Mouse (Mus musculus) E14TG2a.4 (cell line): ENCODE measurements around the gene Eef1akmt4.

Experiments used
- H3K27me3 ChIP-seq: 2 replicates; pipeline ENCODE4 v1.6.1; 2014; ENCODE audit warnings: low read length, control low read depth; ENCODE audit not compliant: insufficient read depth
- H3K36me3 ChIP-seq: 2 replicates; pipeline ENCODE4 v1.6.1; 2014; ENCODE audit warnings: low read length, control low read depth; ENCODE audit not compliant: insufficient read depth
- H3K4me1 ChIP-seq: replicated peaks from 2 replicates; pipeline ENCODE4 v1.6.1; 2014; ENCODE audit warnings: low read depth, low read length, control low read depth
- H3K4me3 ChIP-seq: replicated peaks from 2 replicates; pipeline ENCODE4 v1.5.1; 2014; ENCODE audit warnings: mild to moderate bottlenecking, low read length
- H3K9me3 ChIP-seq: 2 replicates; pipeline ENCODE4 v1.6.1; 2014; ENCODE audit warnings: low read length, control low read depth
- CTCF ChIP-seq: conservative IDR thresholded peaks from 2 replicates; pipeline ENCODE4 v1.5.1; 2014; ENCODE audit warnings: low read length
- NANOG ChIP-seq: IDR thresholded peaks from 2 replicates; pipeline ENCODE4 v1.6.1; 2014; ENCODE audit warnings: borderline replicate concordance, low read length, mixed read lengths
- POU5F1 ChIP-seq: IDR thresholded peaks from 2 replicates; pipeline ENCODE4 v1.6.1; 2014; ENCODE audit warnings: low read length, borderline replicate concordance

The Eef1akmt4 gene

DNA sequence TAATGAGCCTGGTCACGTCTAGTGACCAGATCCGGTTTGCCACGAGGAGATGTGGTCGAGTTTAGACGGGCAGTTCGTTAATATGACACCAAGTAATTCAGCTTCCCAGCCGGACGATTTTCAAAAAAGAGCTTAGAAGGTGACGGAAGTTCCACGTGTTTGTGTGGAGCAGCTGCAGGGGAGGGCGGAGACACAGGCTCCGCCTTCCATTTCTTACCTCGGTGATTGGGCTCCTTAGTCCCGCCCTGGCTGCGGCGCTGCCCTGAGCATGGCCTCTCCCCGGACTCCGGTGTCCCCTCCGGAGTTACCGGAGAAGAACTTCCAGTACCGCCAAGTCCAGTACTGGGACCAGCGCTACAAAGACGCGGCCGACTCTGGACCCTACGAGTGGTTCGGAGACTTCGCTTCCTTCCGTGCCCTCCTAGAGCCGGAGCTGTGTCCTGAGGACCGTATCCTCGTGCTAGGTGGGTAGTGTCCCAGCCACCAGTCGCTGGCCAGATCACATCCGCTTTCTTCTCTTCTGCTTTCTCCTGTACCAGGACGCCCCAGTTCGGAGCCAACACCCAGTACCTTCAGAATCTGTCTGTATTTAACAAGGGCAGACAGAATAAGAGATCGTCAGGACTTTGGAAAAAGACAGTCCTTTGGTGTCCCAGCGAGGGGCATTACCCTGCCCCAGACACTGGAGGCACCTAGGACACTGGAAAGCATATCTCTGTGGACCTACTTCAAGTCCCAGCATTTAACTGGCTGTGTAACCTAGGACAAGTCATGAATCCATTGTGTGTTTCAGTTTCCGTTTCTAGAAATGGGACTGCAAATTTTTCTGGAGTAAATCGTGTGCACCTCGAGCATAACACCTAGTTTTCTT lies at the start of gene Eef1akmt4, which contains the start of the genes Gm49333 and Alg3:
Eef1akmt4 (plus strand) TSS at position 237 of the 871 bp plus-strand sequence.
Gm49333 (plus strand) TSS at position 254 of the 871 bp plus-strand sequence.
Alg3 (minus strand) TSS at position 379 of the 871 bp plus-strand sequence.
- H3K4me1 ChIP-seq = peaks cover 56% of the 10 kb centered on the region
- no peaks in the 10 kb centered on the region for H3K9me3 ChIP-seq
- peaks cover 58% of the 10 kb centered on the region for H3K36me3 ChIP-seq
- H3K4me3 ChIP-seq = peak within 1 kb of the TSS; percentile 97
- TF ChIP-seq NANOG (no peak), CTCF (no peak), POU5F1 (no peak)
- H3K27me3 ChIP-seq = no peaks in the 10 kb centered on the region

DNA sequence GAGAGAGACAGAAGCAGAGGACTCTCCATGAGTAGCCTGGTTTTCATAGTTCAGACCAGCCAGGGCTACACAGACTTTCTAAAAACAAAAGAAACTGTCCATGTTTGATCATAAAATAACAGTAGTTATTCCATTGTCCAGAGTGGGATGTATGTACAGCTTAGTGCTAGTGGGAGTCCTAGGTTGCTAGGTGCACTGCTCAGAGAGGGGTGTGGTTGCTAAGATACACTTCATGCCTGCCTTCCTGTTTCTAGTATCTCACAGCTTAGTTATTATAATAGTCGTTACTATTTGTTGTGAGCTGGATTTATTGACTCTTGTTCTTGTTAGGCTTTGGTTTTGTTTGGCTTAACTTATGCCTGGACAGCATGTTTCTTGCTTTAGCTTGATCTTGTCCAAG lies 46.3 kb upstream of the Eef1akmt4 start:
- Histone ChIP-seq H3K9me3 (peaks cover 50% of the 10 kb centered on the region), H3K36me3 (peaks cover 40% of the 10 kb centered on the region), H3K4me1 (no peaks in the 10 kb centered on the region), H3K27me3 (no peaks in the 10 kb centered on the region), H3K4me3 (no peak overlapping the region)
- TF ChIP-seq CTCF (no peak), NANOG (no peak), POU5F1 (no peak)

DNA sequence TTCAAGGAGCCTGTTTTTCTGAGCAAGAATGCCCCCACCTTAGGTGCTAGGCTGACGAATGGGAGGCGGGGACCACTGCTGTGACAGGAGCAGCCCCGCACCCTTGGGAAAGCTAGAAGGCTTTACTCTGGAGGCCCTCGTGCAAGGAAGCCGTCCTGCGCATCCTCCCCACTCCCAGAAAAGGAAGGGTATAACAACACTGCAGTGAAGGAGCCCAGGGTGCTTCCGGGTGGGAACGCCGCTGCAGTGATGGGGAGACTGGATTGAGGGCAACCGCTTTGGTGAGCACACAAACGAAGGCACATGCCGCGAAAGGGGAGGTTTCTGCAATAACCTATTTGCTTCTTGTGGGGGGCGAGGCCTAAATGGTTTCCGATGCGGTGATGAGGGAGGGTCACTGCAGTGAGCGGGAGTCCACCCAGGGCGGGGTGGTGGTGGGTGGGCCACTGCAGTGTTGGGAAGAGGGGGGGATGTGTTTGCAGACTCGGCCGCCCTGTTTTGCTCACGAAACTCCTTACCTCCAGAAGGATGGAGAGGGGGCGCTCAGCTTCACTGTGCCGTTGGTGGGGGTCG lies 21.9 kb upstream of the Eef1akmt4 start, which contains the start of gene Vwa5b2:
Vwa5b2 (plus strand) TSS at position 106 of the 573 bp plus-strand sequence.
- no peaks in the 10 kb centered on the region for H3K36me3 ChIP-seq
- peaks cover 24% of the 10 kb centered on the region for H3K4me1 ChIP-seq
- H3K4me3 ChIP-seq = peak within 1 kb of the TSS; percentile 78
- peaks cover 66% of the 10 kb centered on the region for H3K27me3 ChIP-seq
- TF ChIP-seq NANOG (no peak), CTCF (no peak), POU5F1 (no peak)
- H3K9me3 ChIP-seq = no peaks in the 10 kb centered on the region

DNA sequence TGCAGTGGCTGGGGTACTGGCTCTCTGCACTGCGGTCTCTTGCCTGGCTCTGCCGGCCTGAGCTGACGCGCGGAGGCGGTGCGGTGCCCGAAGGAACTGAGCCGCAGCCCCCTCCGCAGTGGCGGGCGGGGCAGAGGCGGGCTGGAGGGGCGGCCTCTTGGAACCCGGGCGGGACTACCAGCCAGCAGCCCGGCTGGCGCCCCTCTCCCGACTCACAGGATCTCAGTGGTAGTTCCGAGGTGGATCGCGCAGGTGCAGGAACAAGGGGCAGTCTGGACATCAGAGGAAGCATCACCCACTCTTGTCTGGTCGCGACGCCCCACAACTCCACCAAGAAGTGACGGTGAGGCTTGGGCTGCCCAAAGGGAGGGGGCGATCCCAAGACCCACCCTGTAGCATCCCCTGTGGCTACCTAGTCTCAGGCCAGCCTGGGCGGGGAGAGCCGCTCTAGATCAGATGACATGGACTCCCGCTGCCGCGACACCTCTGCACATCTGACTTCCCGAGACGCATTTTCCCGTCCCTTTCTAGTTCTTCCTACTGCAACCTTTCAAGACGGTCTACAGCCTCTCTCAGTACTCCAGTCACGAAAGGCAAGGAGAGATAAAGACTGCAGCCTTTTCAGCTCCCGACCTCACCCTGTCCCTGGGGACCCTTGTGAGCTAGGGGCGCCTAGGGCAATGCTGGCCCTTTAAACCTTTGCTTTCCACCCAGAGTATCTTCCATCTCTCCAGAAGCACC lies 21.3 kb upstream of the Eef1akmt4 start:
- peak overlapping the region; percentile 78 for H3K4me3 ChIP-seq
- TF ChIP-seq NANOG (no peak), CTCF (no peak), POU5F1 (no peak)
- H3K27me3 ChIP-seq = peaks cover 72% of the 10 kb centered on the region
- no peaks in the 10 kb centered on the region for H3K9me3 ChIP-seq
- peaks cover 24% of the 10 kb centered on the region for H3K4me1 ChIP-seq
- no peaks in the 10 kb centered on the region for H3K36me3 ChIP-seq

DNA sequence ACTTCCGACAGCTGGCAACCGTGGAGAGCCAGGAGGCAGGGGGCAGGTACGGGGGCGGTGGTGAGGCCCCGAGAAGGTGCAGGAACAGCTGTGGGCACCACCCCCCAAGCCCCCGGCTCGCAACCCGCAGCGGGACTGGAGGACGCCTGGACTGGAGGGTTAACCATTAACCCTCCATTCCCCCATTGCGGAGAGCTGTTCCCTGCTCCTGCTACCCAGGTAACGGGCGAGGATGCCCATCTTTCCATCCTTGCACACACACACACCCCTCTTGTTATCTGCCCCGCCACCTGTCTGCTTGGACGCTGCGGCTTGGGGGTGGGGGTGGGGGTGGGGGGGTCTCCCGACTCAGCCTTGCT lies 20.7 kb upstream of the Eef1akmt4 start:
- peaks cover 24% of the 10 kb centered on the region for H3K4me1 ChIP-seq
- H3K36me3 ChIP-seq = no peaks in the 10 kb centered on the region
- peak overlapping the region; percentile 78 for H3K4me3 ChIP-seq
- H3K27me3 ChIP-seq = peaks cover 77% of the 10 kb centered on the region
- H3K9me3 ChIP-seq = no peaks in the 10 kb centered on the region
- TF ChIP-seq CTCF = no peak
- no peak for TF ChIP-seq POU5F1
- TF ChIP-seq NANOG = no peak

DNA sequence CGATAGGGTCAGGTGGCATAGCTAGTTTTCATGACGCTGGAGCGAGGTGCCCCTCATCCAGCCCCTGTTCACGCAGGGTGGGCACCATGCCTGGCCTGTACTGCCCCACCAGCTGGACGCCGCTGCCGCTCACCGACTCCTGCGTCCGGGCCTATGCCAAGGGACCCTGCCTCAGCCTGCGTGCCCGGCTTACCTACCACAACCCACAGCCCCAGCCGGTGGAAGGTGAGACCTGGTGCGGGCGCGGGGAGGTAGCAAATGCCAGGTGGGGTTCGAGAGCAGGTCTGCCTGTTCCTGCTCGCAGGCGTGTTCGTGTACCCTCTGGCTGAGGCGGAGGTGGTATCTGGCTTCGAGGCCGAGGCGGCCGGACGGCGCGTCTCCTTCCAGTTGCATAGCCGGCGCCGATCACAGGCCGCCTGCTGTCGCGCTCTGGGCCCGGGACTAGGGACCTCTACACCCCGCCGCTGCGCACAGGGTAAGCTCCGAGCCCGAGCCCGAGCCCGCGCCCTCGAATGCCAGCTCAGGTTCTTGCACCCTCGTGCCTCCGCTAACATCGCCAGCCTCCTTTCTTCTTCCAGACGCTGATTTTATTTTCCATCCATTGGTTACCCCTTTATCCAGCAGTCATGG lies 20.2 kb upstream of the Eef1akmt4 start:
- Histone ChIP-seq H3K27me3 (peaks cover 83% of the 10 kb centered on the region), H3K4me1 (peaks cover 24% of the 10 kb centered on the region), H3K4me3 (peak overlapping the region; percentile 67), H3K9me3 (no peaks in the 10 kb centered on the region), H3K36me3 (no peaks in the 10 kb centered on the region)
- no peak for TF ChIP-seq POU5F1
- TF ChIP-seq CTCF = no peak
- no peak for TF ChIP-seq NANOG

DNA sequence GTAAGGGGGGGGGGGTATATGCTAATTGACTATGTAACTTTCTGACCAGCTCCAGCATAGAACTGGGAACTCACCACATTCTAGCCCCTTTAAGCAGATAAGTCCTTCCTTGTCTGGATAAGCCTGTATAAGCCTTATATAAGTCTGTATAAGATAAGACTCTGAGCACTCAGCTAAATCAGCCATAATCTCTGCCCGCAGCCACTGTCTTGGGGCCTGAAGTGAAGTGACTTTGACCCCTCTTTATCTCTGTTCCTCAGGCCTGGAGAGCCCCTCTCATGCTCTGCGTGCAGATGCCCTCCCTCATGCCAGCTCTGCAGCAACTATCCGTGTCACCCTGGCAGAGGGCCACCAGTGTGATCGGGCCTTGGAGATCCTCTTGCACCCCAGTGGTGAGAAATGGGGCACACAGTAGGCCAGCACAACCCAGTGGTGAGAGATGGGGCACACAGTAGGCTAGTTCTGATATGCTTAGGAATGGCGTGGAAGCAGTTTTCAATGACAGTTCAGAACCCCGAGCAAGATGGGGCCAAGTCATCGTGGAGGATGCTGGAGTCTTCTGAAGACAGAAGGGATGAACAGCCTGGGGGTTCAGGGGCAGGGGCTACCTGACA lies 16.2 kb upstream of the Eef1akmt4 start:
- TF ChIP-seq NANOG (no peak), CTCF (no peak), POU5F1 (no peak)
- Histone ChIP-seq H3K4me3 (no peak overlapping the region), H3K27me3 (peaks cover 79% of the 10 kb centered on the region), H3K4me1 (peaks cover 16% of the 10 kb centered on the region), H3K36me3 (no peaks in the 10 kb centered on the region), H3K9me3 (no peaks in the 10 kb centered on the region)

DNA sequence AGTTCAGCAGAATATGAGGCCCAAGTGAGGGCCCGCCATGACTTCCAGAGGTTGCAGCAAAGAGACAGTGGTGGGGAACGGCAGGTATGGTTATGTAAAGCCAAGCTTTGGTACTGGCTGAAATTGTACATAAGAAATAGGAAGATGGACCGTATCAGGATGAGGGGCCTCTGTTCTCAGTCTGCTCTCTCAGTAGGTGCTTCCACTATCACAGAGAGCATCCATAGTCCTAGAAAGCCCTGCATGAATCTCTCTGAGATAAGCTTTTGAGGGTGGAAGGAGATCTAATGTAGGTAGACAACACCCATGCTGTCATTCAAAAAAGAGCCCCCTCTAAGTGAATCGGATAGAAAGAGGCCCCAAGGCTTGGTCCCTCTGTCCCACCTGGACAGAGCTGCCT lies 15.7 kb upstream of the Eef1akmt4 start:
- Histone ChIP-seq H3K9me3 (no peaks in the 10 kb centered on the region), H3K4me1 (peaks cover 13% of the 10 kb centered on the region), H3K36me3 (no peaks in the 10 kb centered on the region), H3K27me3 (peaks cover 73% of the 10 kb centered on the region), H3K4me3 (no peak overlapping the region)
- no peak for TF ChIP-seq CTCF
- no peak for TF ChIP-seq NANOG
- no peak for TF ChIP-seq POU5F1
